Mouse (Mus musculus) lung, postnatal 14 days (tissue): ENCODE results near the gene Rnd2.
A peak's percentile ranks its signal among the peaks of the same experiment; 100 is the strongest.
"Not testable (repeated sequence)": the region's sequence is repeated elsewhere in the genome, so short reads cannot be mapped to it uniquely, and the experiment has no call there.

Experiments
- DNase-seq: peaks from one replicate; pipeline ENCODE4 v3.0.0; 2021

Rnd2 gene

GRCm38 (mm10) chr11:101470206-101470605 lies 5.4 kb downstream of the Rnd2 start:
- no peak for DNase-seq

- no peak for DNase-seq
These were observed 7.1 kb downstream of the Rnd2 start for GRCm38 (mm10) chr11:101471926-101472325.

GRCm38 (mm10) chr11:101472336-101472735 lies 7.5 kb downstream of the Rnd2 start:
- no peak for DNase-seq

GRCm38 (mm10) chr11:101473686-101474085 lies 8.9 kb downstream of the Rnd2 start:
- not testable (repeated sequence) for DNase-seq

- peak; percentile 44 for DNase-seq
These were observed 9.5 kb downstream of the Rnd2 start for GRCm38 (mm10) chr11:101474298-101474697.

- DNase-seq = not testable (repeated sequence)
These were observed 11.6 kb downstream of the Rnd2 start for GRCm38 (mm10) chr11:101476361-101476760.

- DNase-seq = no peak
These were observed 12.4 kb downstream of the Rnd2 start for GRCm38 (mm10) chr11:101477194-101477551.

GRCm38 (mm10) chr11:101477552-101478211 lies 12.9 kb downstream of the Rnd2 start:
- DNase-seq = no peak

GRCm38 (mm10) chr11:101479171-101479635 lies 14.4 kb downstream of the Rnd2 start:
- DNase-seq = no peak

GRCm38 (mm10) chr11:101480912-101481311 lies 16.1 kb downstream of the Rnd2 start:
- DNase-seq = no peak

GRCm38 (mm10) chr11:101483804-101484203 lies 19.0 kb downstream of the Rnd2 start:
- DNase-seq = no peak

GRCm38 (mm10) chr11:101484245-101484644 lies 19.4 kb downstream of the Rnd2 start:
- DNase-seq = no peak

- DNase-seq = no peak
These were observed 20.0 kb downstream of the Rnd2 start for GRCm38 (mm10) chr11:101484814-101485213.

- DNase-seq = no peak
These were observed 20.8 kb downstream of the Rnd2 start for GRCm38 (mm10) chr11:101485509-101486028.

- no peak for DNase-seq
These were observed 21.3 kb downstream of the Rnd2 start for GRCm38 (mm10) chr11:101486126-101486525.

GRCm38 (mm10) chr11:101506269-101506780 lies 41.5 kb downstream of the Rnd2 start:
- DNase-seq = no peak

GRCm38 (mm10) chr11:101507090-101507489 lies 42.3 kb downstream of the Rnd2 start:
- DNase-seq = no peak

- no peak for DNase-seq
These were observed 54.1 kb downstream of the Rnd2 start for GRCm38 (mm10) chr11:101518937-101519336.

- DNase-seq = no peak
These were observed 54.6 kb downstream of the Rnd2 start for GRCm38 (mm10) chr11:101519364-101519763.
